Mouse (Mus musculus) thymus, postnatal 0 days (tissue): Measurements from ENCODE around the gene Mrpl21. TPM values are rescaled to one million over a fixed set of nuclear protein-coding genes. Genes with fewer than 3 reads are reported as not detected.

Experiments used
- DNase-seq: peaks from one replicate; pipeline ENCODE4 v3.0.0-alpha.2; 2015; ENCODE audit warnings: low spot score
- microRNA-seq: library from miRNA; unstranded; fragments of <30 nt; microRNA quantifications from one replicate; pipeline ENCODE4, GENCODE M21; 2016; ENCODE audit warnings: borderline number of aligned reads
- polyA plus RNA-seq: library from polyadenylated mRNA; unstranded; fragments of >200 nt; fragmentation: Nextera tagmentation; extraction: Ambion mirVana; gene quantifications from 2 replicates; pipeline ENCODE4 v1.2.1, GENCODE M21; 2015

Gene Mrpl21
- polyA plus RNA-seq, 1 experiment from 2014 or later, result 129 TPM

GRCm38 (mm10) chr19:3336485-3337255 is 54.0 kb downstream of the Mrpl21 start:
- DNase-seq, result no peak

- no peak for DNase-seq
Observed at GRCm38 (mm10) chr19:3339187-3339586, 56.5 kb downstream of the Mrpl21 start.

GRCm38 (mm10) chr19:3341021-3341420 is 58.3 kb downstream of the Mrpl21 start:
- DNase-seq, result peak; percentile 62

Small RNA genes within 50 kb of the gene (microRNA-seq; reads per million reads assigned to microRNA genes)
- not detected for gene Mir6984

Other genes starting within 250 kb of the Mrpl21 start
- gene Ighmbp2, start 116 bp downstream of the Mrpl21 start, polyA plus RNA-seq, result 10.0 and 10.6 TPM in 2 replicates
- gene Cpt1a, start 39.4 kb downstream of the Mrpl21 start, polyA plus RNA-seq, result 54.7 and 60.1 TPM in 2 replicates
- 1.5 and 1.6 TPM in 2 replicates for gene Tesmin, start 106.0 kb downstream of the Mrpl21 start, polyA plus RNA-seq
- 7.2 and 7.4 TPM in 2 replicates for gene Gal, start 131.6 kb downstream of the Mrpl21 start, polyA plus RNA-seq